12 mouse cellular contexts compared by ENCODE assay signal in the genomic region with DNA sequence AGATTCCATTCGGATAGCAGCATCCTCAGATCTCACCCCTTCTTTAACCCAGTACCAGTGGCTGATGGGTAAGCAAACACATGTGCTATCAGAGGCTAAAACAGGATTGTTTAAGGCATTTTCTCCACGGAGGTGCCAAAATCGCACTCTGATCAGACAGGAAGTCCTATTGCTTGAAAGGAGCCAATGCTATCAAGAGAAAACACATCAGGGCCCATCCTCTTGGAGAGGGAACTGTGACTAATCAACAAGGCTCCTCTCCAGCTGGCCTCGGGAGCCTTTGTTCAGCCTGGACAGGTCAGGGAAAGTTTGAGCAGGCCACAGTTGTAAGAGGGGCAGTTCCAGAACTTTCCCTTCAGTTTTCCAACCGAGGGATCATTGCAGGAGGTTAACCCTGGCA. TPM values are rescaled to one million over a fixed set of nuclear protein-coding genes. Genes with fewer than 3 reads are reported as not detected.
A peak's percentile ranks its signal among the peaks of the same experiment; 100 is the strongest.
DNase-seq lines count a peak whose midpoint lies in the region; ATAC-seq lines count a peak whose summit lies in the region.
"Had no signal": no experiment of that assay in that cellular context is flagged by ENCODE, and none has a peak within 500 bp of the region (broad histone marks: within the 10 kb centered on the region; RNA-seq: fewer than 3 reads in every experiment).

No protein-coding gene starts in this region.

- 57% methylated on average over 5 of the region's 5 CpGs for WGBS in kidney, embryonic 15.5 days

- intact Hi-C loops in gastrocnemius, postnatal 36 days (cut with DNase I): no loop called here

- H3K4me2 ChIP-seq in kidney, embryonic 15.5 days: no peak overlapping the region
- H3K4me2 ChIP-seq: embryonic facial prominence, embryonic 13.5 days had no signal

- H3K4me1 ChIP-seq in kidney, embryonic 15.5 days: peaks cover 34% of the 10 kb centered on the region
- H3K4me1 ChIP-seq: embryonic facial prominence, embryonic 13.5 days had no signal

- no peaks in the 10 kb centered on the region for H3K36me3 ChIP-seq in kidney, embryonic 15.5 days
- H3K36me3 ChIP-seq: embryonic facial prominence, embryonic 13.5 days; midbrain, embryonic 10.5 days had no signal

- H3K4me3 ChIP-seq in kidney, embryonic 15.5 days (replicated peaks): no peak overlapping the region
- H3K4me3 ChIP-seq: embryonic facial prominence, embryonic 13.5 days; left cerebral cortex, adult 2 months; midbrain, embryonic 10.5 days had no signal

- DNase-seq in kidney, adult 11 months: peak; percentile 48
- peak; percentile 56 to 66 for DNase-seq in gastrocnemius, postnatal 36 days
- peak; percentile 56 to 77 for DNase-seq in kidney, postnatal 25 days
- DNase-seq in lung, postnatal 4 days: peak; percentile 46 to 57
- no peak for DNase-seq in frontal cortex, postnatal 25 days (ENCODE audit: low spot score in 2 of 2)
- DNase-seq in cerebellum, adult 11 months: no peak
- no peak for DNase-seq in layer of hippocampus, adult 9-11 months

- no peak overlapping the region for H3K9ac ChIP-seq in kidney, embryonic 15.5 days
- H3K9ac ChIP-seq: embryonic facial prominence, embryonic 13.5 days had no signal

- ATAC-seq in kidney, embryonic 15.5 days (replicated peaks; ENCODE audit: low FRiP score): no peak

- no peaks in the 10 kb centered on the region for H3K27me3 ChIP-seq in kidney, embryonic 15.5 days
- H3K27me3 ChIP-seq: CH12.LX; embryonic facial prominence, embryonic 13.5 days had no signal

- H3K27ac ChIP-seq in kidney, embryonic 15.5 days: no peak overlapping the region
- H3K27ac ChIP-seq: embryonic facial prominence, embryonic 13.5 days; left cerebral cortex, adult 2 months; midbrain, embryonic 10.5 days had no signal

- H3K9me3 ChIP-seq in kidney, embryonic 15.5 days (replicated peaks): no peaks in the 10 kb centered on the region
- H3K9me3 ChIP-seq: embryonic facial prominence, embryonic 13.5 days; midbrain, embryonic 10.5 days had no signal

RNA-seq across cellular contexts. Expression of gene Lmo2, which starts 57.4 kb away (rescaled TPM):
- polyA plus RNA-seq in kidney, embryonic 15.5 days (2015; fragmentation: Nextera tagmentation; extraction: Ambion mirVana): 32.1 and 33.3 TPM in 2 replicates
- total RNA-seq in gastrocnemius, postnatal 36 days (2021): 1 to 10 TPM; 5.3 to 5.4 TPM

Comparison
In these comparisons a context has a peak if more than half of its experiments do, and no peak if none do; other contexts are left out.
1. DNase-seq: peak in kidney, adult 11 months (single experiment), gastrocnemius, postnatal 36 days (2 of 2), kidney, postnatal 25 days (2 of 2) and lung, postnatal 4 days (2 of 2); none in frontal cortex, postnatal 25 days (0 of 2), cerebellum, adult 11 months (single experiment) and layer of hippocampus, adult 9-11 months (single experiment).